Mouse (Mus musculus): ENCODE measurements around the gene Rad23a.

- TF ChIP-seq CTCF (conservative IDR thresholded peaks at IDR 0.05; ENCODE audit: low read length) = no peak
- no peak for TF ChIP-seq POU5F1 (IDR thresholded peaks at IDR 0.05; ENCODE audit: borderline replicate concordance, low read length)
These were observed 2.5 kb downstream of the Rad23a start for GRCm38 (mm10) chr8:84837912-84838470.
